ENCODE assay signal across 8 mouse cellular contexts in genomic region chr13:21716540-21717391, GRCm38 (mm10). TPM values are rescaled to one million over a fixed set of nuclear protein-coding genes. Genes with fewer than 3 reads are reported as not detected.
A peak's percentile ranks its signal among the peaks of the same experiment; 100 is the strongest.
DNase-seq lines count a peak whose midpoint lies in the region; ATAC-seq lines count a peak whose summit lies in the region.
"Not testable (repeated sequence)": the region's sequence is repeated elsewhere in the genome, so short reads cannot be mapped to it uniquely, and the experiment has no call there.

No protein-coding gene starts in this region.

- peak overlapping the region; percentile 65 for H3K9ac ChIP-seq in embryonic facial prominence, embryonic 12.5 days
- H3K9ac ChIP-seq in intestine, embryonic 15.5 days, result peak overlapping the region; percentile 54
- H3K9ac ChIP-seq in midbrain, embryonic 11.5 days (ENCODE audit: low read length), result peak overlapping the region; percentile 84

- H3K27me3 ChIP-seq in embryonic facial prominence, embryonic 12.5 days; intestine, embryonic 15.5 days (replicated peaks); midbrain, embryonic 11.5 days (ENCODE audit: control insufficient read depth, insufficient read depth, low read length): not testable (repeated sequence)

- ATAC-seq in embryonic facial prominence, embryonic 12.5 days (ENCODE audit: insufficient number of reproducible peaks, insufficient read depth, low FRiP score, low TSS enrichment), result not testable (repeated sequence)
- 0 out of 2 replicates have a peak, but pooled peaks have one; percentile 3 for ATAC-seq in intestine, embryonic 15.5 days
- peak; percentile 28; the same call in 1 of the 2 replicates for ATAC-seq in midbrain, embryonic 11.5 days (ENCODE audit: low FRiP score)

- not testable (repeated sequence) for H3K9me3 ChIP-seq in embryonic facial prominence, embryonic 12.5 days; intestine, embryonic 15.5 days; midbrain, embryonic 11.5 days (ENCODE audit: control insufficient read depth, low read length)

- H3K4me2 ChIP-seq in embryonic facial prominence, embryonic 12.5 days (replicated peaks), result peak overlapping the region; percentile 85
- peak overlapping the region; percentile 74 for H3K4me2 ChIP-seq in intestine, embryonic 15.5 days (replicated peaks)
- peak overlapping the region; percentile 89 for H3K4me2 ChIP-seq in midbrain, embryonic 11.5 days

- WGBS in embryonic facial prominence, embryonic 12.5 days, result under 1% methylated on average over 13 of the region's 38 CpGs
- WGBS in intestine, embryonic 15.5 days, result under 1% methylated on average over 19 of the region's 38 CpGs
- 1% methylated on average over 9 of the region's 38 CpGs for WGBS in midbrain, embryonic 11.5 days

- peaks cover 26% of the 10 kb centered on the region for H3K4me1 ChIP-seq in embryonic facial prominence, embryonic 12.5 days
- H3K4me1 ChIP-seq in intestine, embryonic 15.5 days (replicated peaks), result peaks cover 16% of the 10 kb centered on the region
- H3K4me1 ChIP-seq in midbrain, embryonic 11.5 days (ENCODE audit: control insufficient read depth, insufficient read depth, low read length), result peaks cover 18% of the 10 kb centered on the region

- H3K4me3 ChIP-seq in embryonic facial prominence, embryonic 12.5 days, result peak overlapping the region; percentile 49
- peak overlapping the region; percentile 39 for H3K4me3 ChIP-seq in intestine, embryonic 15.5 days (replicated peaks)
- peak overlapping the region; percentile 44 for H3K4me3 ChIP-seq in midbrain, embryonic 11.5 days (ENCODE audit: low read depth, low read length)

- H3K27ac ChIP-seq in embryonic facial prominence, embryonic 12.5 days, result peak overlapping the region; percentile 98
- peak overlapping the region; percentile 93 for H3K27ac ChIP-seq in intestine, embryonic 15.5 days
- peak overlapping the region; percentile 94 for H3K27ac ChIP-seq in midbrain, embryonic 11.5 days (ENCODE audit: low read depth, low read length)

- DNase-seq in 3134 (ENCODE audit: extremely low read depth, insufficient read length, low spot score) (peak; percentile 75), liver (peak; percentile 55)
- peak; percentile 20 to 72 for DNase-seq in adrenal gland, adult (ENCODE audit: inconsistent age in 2 of 2, low spot score in 1 of 2)
- peak; percentile 15 for DNase-seq in heart, adult 8-10 months (ENCODE audit: low spot score)
- DNase-seq in midbrain, embryonic 11.5 days (ENCODE audit: low spot score, missing footprints), result peak; percentile 97
- DNase-seq in spleen, adult 12 weeks (ENCODE audit: low spot score), result peak; percentile 59

- not testable (repeated sequence) for H3K36me3 ChIP-seq in embryonic facial prominence, embryonic 12.5 days; intestine, embryonic 15.5 days; midbrain, embryonic 11.5 days (ENCODE audit: control insufficient read depth, insufficient read depth, low read length)

RNA-seq across cellular contexts. Expression of gene Hist1h2ai, which starts 0.5 kb away (rescaled TPM):
- 41.3 and 50.1 TPM in 2 replicates for polyA plus RNA-seq in embryonic facial prominence, embryonic 12.5 days (2016; fragmentation: Nextera tagmentation; extraction: Ambion mirVana)
- total RNA-seq in heart, adult 8-10 months (2022), result 10 to 100 TPM in 2 of 4 experiments, 1 to 10 TPM in 1, not detected in 1; 1.1 to 17.1 (median 12.1) TPM
- 14.7 and 32.5 TPM in 2 replicates for polyA plus RNA-seq in intestine, embryonic 15.5 days (2015; fragmentation: Nextera tagmentation; extraction: Ambion mirVana)
- polyA plus RNA-seq in midbrain, embryonic 11.5 days (2014; fragmentation: Nextera tagmentation; extraction: Ambion mirVana), result 19.8 and 20.9 TPM in 2 replicates

RNA-seq across cellular contexts. Expression of gene Hist1h3h, which starts 0.7 kb away (rescaled TPM):
- polyA plus RNA-seq in embryonic facial prominence, embryonic 12.5 days (2016; fragmentation: Nextera tagmentation; extraction: Ambion mirVana), result 17.9 and 30.8 TPM in 2 replicates
- 10 to 100 TPM in 2 of 4 experiments, 1 to 10 TPM in 2; 5.0 to 19.2 (median 10.1) TPM for total RNA-seq in heart, adult 8-10 months (2022)
- polyA plus RNA-seq in intestine, embryonic 15.5 days (2015; fragmentation: Nextera tagmentation; extraction: Ambion mirVana), result 5.4 and 13.1 TPM in 2 replicates
- 11.6 and 12.9 TPM in 2 replicates for polyA plus RNA-seq in midbrain, embryonic 11.5 days (2014; fragmentation: Nextera tagmentation; extraction: Ambion mirVana)

RNA-seq across cellular contexts. Expression of gene Hist1h2bl, which starts 0.8 kb away (rescaled TPM):
- polyA plus RNA-seq in embryonic facial prominence, embryonic 12.5 days (2016; fragmentation: Nextera tagmentation; extraction: Ambion mirVana), result 3.1 and 3.6 TPM in 2 replicates
- 10 to 100 TPM in 1 of 4 experiments, 1 to 10 TPM in 3; 5.4 to 11.8 (median 8.0) TPM for total RNA-seq in heart, adult 8-10 months (2022)
- polyA plus RNA-seq in intestine, embryonic 15.5 days (2015; fragmentation: Nextera tagmentation; extraction: Ambion mirVana), result 1.4 and 4.3 TPM in 2 replicates
- polyA plus RNA-seq in midbrain, embryonic 11.5 days (2014; fragmentation: Nextera tagmentation; extraction: Ambion mirVana), result 0.85 and 2.7 TPM in 2 replicates

RNA-seq across cellular contexts. Expression of gene Hist1h2bm, which starts 5.1 kb away (rescaled TPM):
- 8.3 and 8.9 TPM in 2 replicates for polyA plus RNA-seq in embryonic facial prominence, embryonic 12.5 days (2016; fragmentation: Nextera tagmentation; extraction: Ambion mirVana)
- 1 to 10 TPM in 2 of 4 experiments, under 1 TPM in 1, not detected in 1; 0.94 to 3.0 (median 1.8) TPM for total RNA-seq in heart, adult 8-10 months (2022)
- polyA plus RNA-seq in intestine, embryonic 15.5 days (2015; fragmentation: Nextera tagmentation; extraction: Ambion mirVana), result 1.7 and 4.3 TPM in 2 replicates
- polyA plus RNA-seq in midbrain, embryonic 11.5 days (2014; fragmentation: Nextera tagmentation; extraction: Ambion mirVana), result 4.2 and 5.7 TPM in 2 replicates

RNA-seq across cellular contexts. Expression of gene Hist1h4j, which starts 18.1 kb away (rescaled TPM):
- 1.6 and 1.9 TPM in 2 replicates for polyA plus RNA-seq in embryonic facial prominence, embryonic 12.5 days (2016; fragmentation: Nextera tagmentation; extraction: Ambion mirVana)
- total RNA-seq in heart, adult 8-10 months (2022), result 1 to 10 TPM; 1.4 to 4.4 (median 4.0) TPM
- polyA plus RNA-seq in intestine, embryonic 15.5 days (2015; fragmentation: Nextera tagmentation; extraction: Ambion mirVana), result 1.2 and 1.6 TPM in 2 replicates
- 1.0 and 2.2 TPM in 2 replicates for polyA plus RNA-seq in midbrain, embryonic 11.5 days (2014; fragmentation: Nextera tagmentation; extraction: Ambion mirVana)

Comparison
In these comparisons a context has a peak if more than half of its experiments do, and no peak if none do; other contexts are left out.
1. DNase-seq: peak in every context shown above with its lines; median percentile 97 in midbrain, embryonic 11.5 days; 75 in 3134; 59 in spleen, adult 12 weeks; 55 in liver; 46 in adrenal gland, adult; 15 in heart, adult 8-10 months.